Mouse (Mus musculus): Measurements from ENCODE around the gene Ankub1. TPM values are rescaled to one million over a fixed set of nuclear protein-coding genes. Genes with fewer than 3 reads are reported as not detected.

Ankub1 gene
- total and polyA plus RNA-seq, 2 experiments from 2014 or later, result not detected

- Histone ChIP-seq H3K9ac (replicated peaks; ENCODE audit: low read depth, low read length) (no peak overlapping the region), H3K4me1 (ENCODE audit: control insufficient read depth, insufficient read depth) (no peaks in the 10 kb centered on the region), H3K4me2 (ENCODE audit: low read depth, low read length) (no peak overlapping the region), H3K4me3 (ENCODE audit: low read depth, low read length) (no peak overlapping the region), H3K27ac (ENCODE audit: low read depth) (no peak overlapping the region), H3K27me3 (ENCODE audit: control insufficient read depth, insufficient read depth, low read length) (no peaks in the 10 kb centered on the region), H3K9me3 (replicated peaks; ENCODE audit: control insufficient read depth, low read length) (no peaks in the 10 kb centered on the region), H3K36me3 (replicated peaks; ENCODE audit: control insufficient read depth, insufficient read depth, low read length) (no peaks in the 10 kb centered on the region)
- TF ChIP-seq EP300 (IDR thresholded peaks at IDR 0.05; ENCODE audit: low read depth) (no peak), CTCF (IDR thresholded peaks at IDR 0.05; ENCODE audit: low read depth) (peak; percentile 43)
- 84% methylated on average over 4 of the region's 4 CpGs for WGBS
- DNase-seq (ENCODE audit: low spot score), result no peak
- no peak for ATAC-seq (ENCODE audit: insufficient read depth, low read depth)
Measured at GRCm38 (mm10) chr3:57615652-57616051, 76.9 kb downstream of the Ankub1 start.

- no peak overlapping the region for H3K4me2 ChIP-seq (ENCODE audit: low read depth, low read length)
- WGBS, result 59% methylated on average over 3 of the region's 3 CpGs
- DNase-seq (ENCODE audit: low spot score), result no peak
Measured at GRCm38 (mm10) chr3:57612430-57612997, 80.1 kb downstream of the Ankub1 start.

DNA sequence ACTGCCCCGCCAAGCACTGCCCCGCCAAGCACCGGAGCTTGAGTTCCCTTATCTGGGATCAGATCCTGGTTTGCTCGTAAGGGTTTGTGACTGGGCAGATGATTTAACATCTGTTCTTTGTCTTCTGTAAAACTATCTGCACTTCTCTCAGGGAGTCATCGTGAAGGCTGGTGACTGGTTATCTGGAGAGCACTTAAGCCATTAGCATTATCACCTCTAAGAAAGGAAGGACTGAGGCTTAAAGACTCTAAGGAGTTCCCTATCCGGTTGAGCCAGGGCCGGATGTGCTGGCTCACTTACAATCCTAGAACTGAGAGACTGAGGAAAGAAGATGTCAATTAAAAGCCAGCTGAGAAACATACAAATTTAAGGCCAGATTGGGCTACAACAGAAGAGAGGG lies 80.8 kb downstream of the Ankub1 start:
- TF ChIP-seq EP300 (IDR thresholded peaks at IDR 0.05; ENCODE audit: low read depth) (no peak), CTCF (IDR thresholded peaks at IDR 0.05; ENCODE audit: low read depth) (no peak)

More at GRCm38 (mm10) chr3:57612430-57612997, 80.1 kb downstream of the Ankub1 start:
- H3K4me1 ChIP-seq (ENCODE audit: control insufficient read depth, insufficient read depth), result no peaks in the 10 kb centered on the region
- no peak for ATAC-seq (ENCODE audit: insufficient read depth, low read depth)
- H3K9me3 ChIP-seq (replicated peaks; ENCODE audit: control insufficient read depth, low read length), result no peaks in the 10 kb centered on the region
- H3K4me3 ChIP-seq (ENCODE audit: low read depth, low read length), result no peak overlapping the region
- H3K36me3 ChIP-seq (replicated peaks; ENCODE audit: control insufficient read depth, insufficient read depth, low read length), result no peaks in the 10 kb centered on the region
- H3K27me3 ChIP-seq (ENCODE audit: control insufficient read depth, insufficient read depth, low read length), result no peaks in the 10 kb centered on the region
- TF ChIP-seq CTCF (IDR thresholded peaks at IDR 0.05; ENCODE audit: low read depth), result no peak
- TF ChIP-seq EP300 (IDR thresholded peaks at IDR 0.05; ENCODE audit: low read depth), result no peak
- no peak overlapping the region for H3K27ac ChIP-seq (ENCODE audit: low read depth)
- H3K9ac ChIP-seq (replicated peaks; ENCODE audit: low read depth, low read length), result no peak overlapping the region

More for the DNA sequence above, 80.8 kb downstream of the Ankub1 start:
- H3K9me3 ChIP-seq (replicated peaks; ENCODE audit: control insufficient read depth, low read length), result no peaks in the 10 kb centered on the region
- no peak for ATAC-seq (ENCODE audit: insufficient read depth, low read depth)
- no peaks in the 10 kb centered on the region for H3K4me1 ChIP-seq (ENCODE audit: control insufficient read depth, insufficient read depth)
- H3K27ac ChIP-seq (ENCODE audit: low read depth), result no peak overlapping the region
- no peaks in the 10 kb centered on the region for H3K36me3 ChIP-seq (replicated peaks; ENCODE audit: control insufficient read depth, insufficient read depth, low read length)
- no peak overlapping the region for H3K9ac ChIP-seq (replicated peaks; ENCODE audit: low read depth, low read length)
- H3K4me2 ChIP-seq (ENCODE audit: low read depth, low read length), result no peak overlapping the region
- H3K27me3 ChIP-seq (ENCODE audit: control insufficient read depth, insufficient read depth, low read length), result no peaks in the 10 kb centered on the region
- no peak for DNase-seq (ENCODE audit: low spot score)
- H3K4me3 ChIP-seq (ENCODE audit: low read depth, low read length), result no peak overlapping the region
- 14% methylated on average over 7 of the region's 7 CpGs for WGBS

Small RNA genes lying within 50 kb of the gene (microRNA-seq; reads per million reads assigned to microRNA genes)
- gene Mir6377, result not detected

Other genes with a start within 250 kb of the Ankub1 start
- gene Wwtr1, start 116.9 kb downstream of the Ankub1 start, total RNA-seq (2014; rRNA removed; ENCODE audit: low replicate concordance), result 88.9 and 90.9 TPM in 2 replicates
- gene Wwtr1, start 116.9 kb downstream of the Ankub1 start, polyA plus RNA-seq (2015; fragmentation: Nextera tagmentation; extraction: Ambion mirVana), result 24.9 and 26.1 TPM in 2 replicates
- 18.3 and 70.3 TPM in 2 replicates for gene Commd2, start 41.1 kb downstream of the Ankub1 start, total RNA-seq (2014; rRNA removed; ENCODE audit: low replicate concordance)
- 53.9 and 55.2 TPM in 2 replicates for gene Commd2, start 41.1 kb downstream of the Ankub1 start, polyA plus RNA-seq (2015; fragmentation: Nextera tagmentation; extraction: Ambion mirVana)
- gene Rnf13, start 43.3 kb upstream of the Ankub1 start, total RNA-seq (2014; rRNA removed; ENCODE audit: low replicate concordance), result 47.8 and 59.4 TPM in 2 replicates
- 81.5 and 84.5 TPM in 2 replicates for gene Rnf13, start 43.3 kb upstream of the Ankub1 start, polyA plus RNA-seq (2015; fragmentation: Nextera tagmentation; extraction: Ambion mirVana)
- gene Pfn2, start 155.3 kb upstream of the Ankub1 start, total RNA-seq (2014; rRNA removed; ENCODE audit: low replicate concordance), result 25.4 and 27.9 TPM in 2 replicates
- 38.5 and 40.6 TPM in 2 replicates for gene Pfn2, start 155.3 kb upstream of the Ankub1 start, polyA plus RNA-seq (2015; fragmentation: Nextera tagmentation; extraction: Ambion mirVana)

Data from heart, postnatal 0 days (tissue).